Mouse (Mus musculus): ENCODE results near the gene Nrxn2.
A peak's percentile ranks its signal among the peaks of the same experiment; 100 is the strongest.

The Nrxn2 gene

GRCm38 (mm10) chr19:6494504-6495170 lies 76.1 kb downstream of the Nrxn2 start:
- no peak for DNase-seq (ENCODE audit: low spot score)

- DNase-seq (ENCODE audit: low spot score): no peak
Observed at GRCm38 (mm10) chr19:6495714-6496113, 77.2 kb downstream of the Nrxn2 start.

GRCm38 (mm10) chr19:6496462-6497149 lies 78.1 kb downstream of the Nrxn2 start:
- no peak for DNase-seq (ENCODE audit: low spot score)

- DNase-seq (ENCODE audit: low spot score): no peak
Observed at GRCm38 (mm10) chr19:6497150-6497801, 78.7 kb downstream of the Nrxn2 start.

- no peak for DNase-seq (ENCODE audit: low spot score)
Observed at GRCm38 (mm10) chr19:6497803-6498202, 79.3 kb downstream of the Nrxn2 start.

GRCm38 (mm10) chr19:6498350-6499131 lies 80.0 kb downstream of the Nrxn2 start:
- no peak for DNase-seq (ENCODE audit: low spot score)

- DNase-seq (ENCODE audit: low spot score): no peak
Observed at GRCm38 (mm10) chr19:6499860-6500635, 81.5 kb downstream of the Nrxn2 start.

GRCm38 (mm10) chr19:6500636-6501025 lies 82.1 kb downstream of the Nrxn2 start:
- DNase-seq (ENCODE audit: low spot score): no peak

GRCm38 (mm10) chr19:6502035-6502541 lies 83.6 kb downstream of the Nrxn2 start:
- peak; percentile 38 for DNase-seq (ENCODE audit: low spot score)

GRCm38 (mm10) chr19:6502543-6503319 lies 84.2 kb downstream of the Nrxn2 start:
- DNase-seq (ENCODE audit: low spot score): peak; percentile 71

GRCm38 (mm10) chr19:6503926-6504655 lies 85.6 kb downstream of the Nrxn2 start:
- DNase-seq (ENCODE audit: low spot score): no peak

- no peak for DNase-seq (ENCODE audit: low spot score)
Observed at GRCm38 (mm10) chr19:6504656-6505045, 86.1 kb downstream of the Nrxn2 start.

- DNase-seq (ENCODE audit: low spot score): no peak
Observed at GRCm38 (mm10) chr19:6507393-6507792, 88.9 kb downstream of the Nrxn2 start.

GRCm38 (mm10) chr19:6509881-6510280 lies 91.3 kb downstream of the Nrxn2 start:
- DNase-seq (ENCODE audit: low spot score): no peak

- DNase-seq (ENCODE audit: low spot score): no peak
Observed at GRCm38 (mm10) chr19:6510546-6510945, 92.0 kb downstream of the Nrxn2 start.

- no peak for DNase-seq (ENCODE audit: low spot score)
Observed at GRCm38 (mm10) chr19:6513389-6514139, 95.0 kb downstream of the Nrxn2 start.

GRCm38 (mm10) chr19:6514940-6515339 lies 96.4 kb downstream of the Nrxn2 start:
- DNase-seq (ENCODE audit: low spot score): no peak

GRCm38 (mm10) chr19:6515448-6515847 lies 96.9 kb downstream of the Nrxn2 start:
- DNase-seq (ENCODE audit: low spot score): no peak

GRCm38 (mm10) chr19:6516153-6516552 lies 97.6 kb downstream of the Nrxn2 start:
- no peak for DNase-seq (ENCODE audit: low spot score)

Data from ovary, postnatal 36 days (tissue).